Comparison of ENCODE assay signal across 19 mouse cellular contexts in the genomic region with DNA sequence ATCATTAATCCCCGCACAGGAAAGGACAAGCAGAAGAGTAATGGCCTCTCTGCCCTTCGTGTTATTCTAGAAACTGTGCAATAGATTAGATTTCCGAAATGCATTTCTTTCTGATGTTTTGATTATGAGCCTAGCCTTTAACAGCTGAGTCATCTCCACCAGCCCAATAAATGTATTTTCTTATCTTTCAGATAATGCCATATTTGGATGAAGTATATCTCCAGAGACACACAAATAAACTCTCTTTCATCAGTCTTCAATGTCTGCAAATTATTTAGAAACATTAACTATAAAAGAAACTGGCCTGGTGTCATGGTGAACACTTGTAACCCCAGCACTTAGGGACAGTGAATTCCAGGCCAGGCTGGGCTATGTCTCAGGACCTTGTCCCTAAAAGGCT. TPM values are rescaled to one million over a fixed set of nuclear protein-coding genes. Genes with fewer than 3 reads are reported as not detected.
"Had no signal": no experiment of that assay in that cellular context is flagged by ENCODE, and none has a peak within 500 bp of the region (broad histone marks: within the 10 kb centered on the region; RNA-seq: fewer than 3 reads in every experiment).

No protein-coding gene starts in this region.

- DNase-seq: left cerebral cortex, postnatal 4 days; lung, adult 18-20 months; retina, postnatal 1 day; right cerebral cortex, postnatal 4 days; thymus, adult 2 months; thymus, postnatal 36 days had no signal

- H3K27me3 ChIP-seq: limb, embryonic 13.5 days; midbrain, embryonic 12.5 days; neural tube, embryonic 13.5 days; stomach, embryonic 15.5 days had no signal

- H3K36me3 ChIP-seq: limb, embryonic 13.5 days; midbrain, embryonic 12.5 days; neural tube, embryonic 13.5 days; stomach, embryonic 15.5 days had no signal

- H3K9me3 ChIP-seq: limb, embryonic 13.5 days; midbrain, embryonic 12.5 days; neural tube, embryonic 13.5 days; stomach, embryonic 15.5 days had no signal

- H3K4me1 ChIP-seq: limb, embryonic 13.5 days; midbrain, embryonic 12.5 days; neural tube, embryonic 13.5 days; stomach, embryonic 15.5 days had no signal

- H3K27ac ChIP-seq: left cerebral cortex, adult 2 months; limb, embryonic 13.5 days; liver, embryonic 14.5 days; midbrain, embryonic 12.5 days; neural tube, embryonic 13.5 days; stomach, embryonic 15.5 days had no signal

- H3K9ac ChIP-seq: limb, embryonic 13.5 days; liver, embryonic 14.5 days; midbrain, embryonic 12.5 days; neural tube, embryonic 13.5 days; stomach, embryonic 15.5 days had no signal

- H3K4me3 ChIP-seq: left cerebral cortex, adult 2 months; limb, embryonic 13.5 days; midbrain, embryonic 12.5 days; neural tube, embryonic 13.5 days; stomach, embryonic 15.5 days had no signal

RNA-seq across cellular contexts. Expression of gene Spata45, which starts 6.2 kb away (rescaled TPM):
- total RNA-seq: layer of hippocampus, postnatal 25 days; left cerebral cortex, adult 2 months; left cerebral cortex, postnatal 4 days; liver, adult 2 months; megakaryocyte-erythroid progenitor cell, adult 5-6 weeks had no signal
- polyA plus RNA-seq: intestine, embryonic 16.5 days; limb, embryonic 13.5 days; liver, adult 2 months; liver, embryonic 14.5 days; lung, embryonic 16.5 days; midbrain, embryonic 12.5 days; midbrain, embryonic 16.5 days; neural tube, embryonic 13.5 days; spleen, adult 2 months; stomach, embryonic 15.5 days; thymus, adult 2 months had no signal

RNA-seq across cellular contexts. Expression of gene Batf3, which starts 55.0 kb away (rescaled TPM):
- total RNA-seq: megakaryocyte-erythroid progenitor cell, adult 5-6 weeks had no signal
